Mouse (Mus musculus): ENCODE data around the gene Klk1b16. TPM values are rescaled to one million over a fixed set of nuclear protein-coding genes. Genes with fewer than 3 reads are reported as not detected.

Klk1b16 gene
- not detected for polyA plus RNA-seq (2017; shearing (Covaris generic))

GRCm38 (mm10) chr7:44136467-44136866 lies at the start of gene Klk1b16:
Gene Klk1b16 (plus strand): TSS chr7:44136767.

GRCm38 (mm10) chr7:44102028-44102427 lies 34.5 kb upstream of the Klk1b16 start, which contains the start of gene Klk1b21:
Gene Klk1b21 (plus strand): TSS chr7:44102328.

GRCm38 (mm10) chr7:44112373-44112772 lies 24.2 kb upstream of the Klk1b16 start, which contains the start of gene Klk1b22:
Gene Klk1b22 (plus strand): TSS chr7:44112673.

GRCm38 (mm10) chr7:44187936-44188335 lies 51.4 kb downstream of the Klk1b16 start, which contains the start of gene Klk1b24:
Gene Klk1b24 (plus strand): TSS chr7:44188236.

Other genes starting within 250 kb of the Klk1b16 start
- gene Klk15, start 203.0 kb upstream of the Klk1b16 start, polyA plus RNA-seq (2017; shearing (Covaris generic)) = not detected
- gene Klk1b8, start 186.1 kb upstream of the Klk1b16 start, polyA plus RNA-seq (2017; shearing (Covaris generic)) = not detected
- not detected for gene Klk1b1, start 170.0 kb upstream of the Klk1b16 start, polyA plus RNA-seq (2017; shearing (Covaris generic))
- 0.88 TPM for gene Klk1b9, start 160.7 kb upstream of the Klk1b16 start, polyA plus RNA-seq (2017; shearing (Covaris generic))
- not detected for gene Klk1b11, start 140.9 kb upstream of the Klk1b16 start, polyA plus RNA-seq (2017; shearing (Covaris generic))
- gene Klk1b26, start 124.6 kb upstream of the Klk1b16 start, polyA plus RNA-seq (2017; shearing (Covaris generic)) = not detected
- 2.5 TPM for gene Klk1b27, start 84.5 kb upstream of the Klk1b16 start, polyA plus RNA-seq (2017; shearing (Covaris generic))
- not detected for gene Klk1b21, start 34.4 kb upstream of the Klk1b16 start, polyA plus RNA-seq (2017; shearing (Covaris generic))
- not detected for gene Klk1b22, start 24.1 kb upstream of the Klk1b16 start, polyA plus RNA-seq (2017; shearing (Covaris generic))
- not detected for gene Klk1b24, start 51.5 kb downstream of the Klk1b16 start, polyA plus RNA-seq (2017; shearing (Covaris generic))
- gene Klk1b3, start 61.4 kb downstream of the Klk1b16 start, polyA plus RNA-seq (2017; shearing (Covaris generic)) = not detected
- gene Klk1b4, start 70.7 kb downstream of the Klk1b16 start, polyA plus RNA-seq (2017; shearing (Covaris generic)) = not detected
- not detected for gene Klk1b5, start 79.2 kb downstream of the Klk1b16 start, polyA plus RNA-seq (2017; shearing (Covaris generic))
- gene Klk1, start 88.6 kb downstream of the Klk1b16 start, polyA plus RNA-seq (2017; shearing (Covaris generic)) = 1.0 TPM
- gene Gm36864, start 99.4 kb downstream of the Klk1b16 start, polyA plus RNA-seq (2017; shearing (Covaris generic)) = not detected
- 2.1 TPM for gene 1700028J19Rik, start 109.9 kb downstream of the Klk1b16 start, polyA plus RNA-seq (2017; shearing (Covaris generic))
- gene 2410002F23Rik, start 110.0 kb downstream of the Klk1b16 start, polyA plus RNA-seq (2017; shearing (Covaris generic)) = 149 TPM
- not detected for gene Acp4, start 120.6 kb downstream of the Klk1b16 start, polyA plus RNA-seq (2017; shearing (Covaris generic))
- gene Gm15517, start 124.7 kb downstream of the Klk1b16 start, polyA plus RNA-seq (2017; shearing (Covaris generic)) = not detected
- 0.43 TPM for gene Clec11a, start 170.1 kb downstream of the Klk1b16 start, polyA plus RNA-seq (2017; shearing (Covaris generic))
- 0.15 TPM for gene Shank1, start 173.5 kb downstream of the Klk1b16 start, polyA plus RNA-seq (2017; shearing (Covaris generic))
- 0.22 TPM for gene Syt3, start 247.3 kb downstream of the Klk1b16 start, polyA plus RNA-seq (2017; shearing (Covaris generic))
- not detected for gene 1700008O03Rik, start 249.1 kb downstream of the Klk1b16 start, polyA plus RNA-seq (2017; shearing (Covaris generic))